Mouse (Mus musculus) heart, postnatal 14 days (tissue): ENCODE measurements around the gene Angptl6. TPM values are rescaled to one million over a fixed set of nuclear protein-coding genes. Genes with fewer than 3 reads are reported as not detected.
"Not testable (repeated sequence)": the region's sequence is repeated elsewhere in the genome, so short reads cannot be mapped to it uniquely, and the experiment has no call there.

Experiments used
- DNase-seq, 2 experiments: peaks; one replicate each; pipeline ENCODE4 v3.0.0; 2021 to 2022
- intact Hi-C: fragments of 180-260 bp; cut with DNase I; formaldehyde crosslinking; loops from one replicate; pipeline ENCODE4 v1.15.1; 2025
- microRNA-seq, 2 experiments: library from miRNA; unstranded; fragments of <30 nt; microRNA quantifications; one replicate each; pipeline ENCODE4 v1.2.0; 2021 to 2022
- total RNA-seq, 2 experiments: library from RNA; stranded (reverse); gene quantifications; 2 replicates each; pipeline ENCODE4 v1.2.3; 2021

Gene Angptl6
- total RNA-seq, 2 experiments from 2014 or later = 1.9 TPM

DNA sequence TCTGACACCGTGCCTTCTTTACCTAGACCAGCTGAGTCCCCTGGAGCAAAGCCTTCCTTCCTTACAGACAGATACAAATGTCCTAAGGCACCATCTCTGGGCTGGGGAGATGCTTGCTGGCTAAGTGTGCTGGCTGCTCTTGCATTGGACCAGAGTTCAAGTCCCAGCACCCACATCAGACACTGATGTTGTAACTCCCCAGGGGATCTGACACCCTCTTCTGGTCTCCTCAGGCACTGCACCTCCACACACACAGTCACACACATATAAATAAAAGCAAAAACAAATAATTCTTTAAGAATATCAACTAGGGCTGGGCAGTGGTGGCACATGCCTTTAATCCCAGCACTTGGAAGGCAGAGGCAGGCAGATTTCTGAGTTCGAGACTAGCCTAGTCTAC lies 29.3 kb downstream of the Angptl6 start:
- no peak for DNase-seq
- intact Hi-C loops = no loop called here

- intact Hi-C loops = no loop called here
- peak in 1 of 2 experiments; percentile 28 for DNase-seq
Measured at GRCm38 (mm10) chr9:20842670-20843069, 36.9 kb downstream of the Angptl6 start.

DNA sequence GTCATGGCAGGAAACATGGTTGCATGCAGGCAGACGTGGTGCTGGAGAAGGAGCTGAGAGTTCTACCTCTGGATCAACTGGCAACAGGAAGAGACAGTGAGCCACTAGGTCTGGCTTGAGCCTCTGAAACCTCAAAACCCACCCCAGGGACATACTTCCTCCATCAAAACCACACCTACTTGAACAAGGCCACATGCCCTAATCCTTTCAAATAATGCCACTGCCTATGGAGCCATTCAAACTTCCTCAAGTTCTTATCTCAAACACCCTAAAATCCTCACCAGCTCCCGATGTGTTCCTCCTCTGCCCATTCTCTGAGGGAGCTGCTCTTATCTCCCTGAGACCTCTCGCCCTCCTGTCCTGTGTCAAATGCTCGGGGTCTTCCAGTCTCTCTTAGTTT lies 37.3 kb downstream of the Angptl6 start:
- intact Hi-C loops = no loop called here
- DNase-seq = no peak

- no peak for DNase-seq
- intact Hi-C loops = loop anchor here (10.0 kb wide), 1 partner anchor 374 kb away; the partner anchor contains the start of gene Zfp26
Measured at GRCm38 (mm10) chr9:20838931-20839330, 40.6 kb downstream of the Angptl6 start.

- intact Hi-C loops = loop anchor here (10.0 kb wide), 1 partner anchor 373 kb away; the partner anchor contains the start of gene Zfp26
- DNase-seq = no peak
Measured at GRCm38 (mm10) chr9:20837184-20837947, 42.2 kb downstream of the Angptl6 start.

- intact Hi-C loops = loop anchor here (10.0 kb wide), 1 partner anchor 371 kb away; the partner anchor contains the start of gene Zfp26
- DNase-seq = not testable (repeated sequence)
Measured at GRCm38 (mm10) chr9:20835431-20835954, 44.0 kb downstream of the Angptl6 start.

DNA sequence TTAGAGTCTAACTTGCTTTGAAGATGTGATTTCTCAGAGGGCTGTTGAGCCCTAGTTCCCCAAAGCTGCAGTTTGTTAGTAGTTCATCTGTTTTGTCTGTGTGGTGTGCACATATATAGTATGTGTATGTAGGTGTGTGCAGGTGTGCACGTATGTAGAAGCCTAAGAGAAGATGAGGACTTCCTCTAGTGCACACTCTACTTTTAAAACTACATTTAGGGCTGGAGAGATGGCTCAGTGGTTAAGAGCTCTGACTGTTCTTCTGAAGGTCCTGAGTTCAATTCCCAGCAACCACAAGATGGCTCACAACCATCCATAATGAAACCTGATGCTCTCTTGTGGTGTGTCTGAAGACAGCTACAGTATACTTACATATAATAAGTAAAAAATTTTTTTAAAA lies 44.6 kb downstream of the Angptl6 start:
- intact Hi-C loops = loop anchor here (5.0 to 10.0 kb wide), 2 partner anchors 173 to 370 kb away; partner anchors contain the start of gene Zfp26
- no peak for DNase-seq

- intact Hi-C loops = loop anchor here (1.0 to 10.0 kb wide), 3 partner anchors 91 to 366 kb away; partner anchors contain the start of gene Zfp26
- DNase-seq = peak; percentile 98 to 99
Measured at GRCm38 (mm10) chr9:20830901-20831643, 48.5 kb downstream of the Angptl6 start.

DNA sequence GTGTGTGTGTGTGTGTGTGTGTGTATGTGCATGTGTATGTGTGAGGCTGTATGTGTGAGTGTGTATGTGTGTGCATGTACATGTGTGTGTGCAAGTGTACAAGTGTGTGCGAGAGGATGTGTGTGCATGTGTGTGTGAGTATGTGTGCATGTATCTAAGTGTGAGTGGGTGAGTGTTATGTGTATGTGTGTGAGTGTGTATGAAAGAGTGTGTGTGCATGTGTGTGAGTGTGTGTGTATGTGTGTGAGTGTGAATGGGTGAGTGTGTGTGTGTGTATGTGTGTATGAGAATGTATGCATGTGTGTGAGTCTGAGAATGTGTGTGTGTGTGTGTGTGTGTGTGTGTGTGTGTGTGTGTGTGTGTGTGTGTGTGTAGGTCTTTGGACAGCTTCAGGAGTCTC lies 51.4 kb downstream of the Angptl6 start:
- intact Hi-C loops = no loop called here
- DNase-seq = no peak

- intact Hi-C loops = no loop called here
- peak; percentile 32 to 45 for DNase-seq
Measured at GRCm38 (mm10) chr9:20825781-20826180, 53.7 kb downstream of the Angptl6 start.

Small RNAs within 50 kb of the gene (microRNA-seq; reads per million reads assigned to microRNA genes)
- 0.27 to 0.60 reads per million in 2 experiments for gene Mir7081

Other genes with a start within 250 kb of the Angptl6 start
- gene Ubl5, start 236.8 kb downstream of the Angptl6 start, total RNA-seq = 100 to 1,000 TPM; 226 to 229 TPM
- 10 to 100 TPM; 12.4 to 16.8 TPM for gene Fbxl12, start 235.0 kb downstream of the Angptl6 start, total RNA-seq
- gene Pin1, start 227.6 kb downstream of the Angptl6 start, total RNA-seq = 10 to 100 TPM; 17.7 to 17.8 TPM
- gene Olfm2, start 133.4 kb downstream of the Angptl6 start, total RNA-seq = under 1 TPM; 0.29 to 0.41 TPM
- 10 to 100 TPM; 31.8 to 33.2 TPM for gene Col5a3, start 64.7 kb downstream of the Angptl6 start, total RNA-seq
- gene Rdh8, start 61.2 kb downstream of the Angptl6 start, total RNA-seq = not detected
- 1 to 10 TPM; 4.6 to 5.0 TPM for gene A230050P20Rik, start 11.1 kb downstream of the Angptl6 start, total RNA-seq
- 1 to 10 TPM; 7.2 to 9.3 TPM for gene Ppan, start 8.4 kb upstream of the Angptl6 start, total RNA-seq
- 10 to 100 TPM; 93.5 to 99.7 TPM for gene Eif3g, start 18.9 kb upstream of the Angptl6 start, total RNA-seq
- gene Dnmt1, start 80.2 kb upstream of the Angptl6 start, total RNA-seq = 10 to 100 TPM; 13.6 to 18.7 TPM
- gene S1pr2, start 97.1 kb upstream of the Angptl6 start, total RNA-seq = 1 to 10 TPM; 5.4 to 6.9 TPM
- gene Mrpl4, start 123.0 kb upstream of the Angptl6 start, total RNA-seq = 100 to 1,000 TPM; 116 to 123 TPM
- gene Icam1, start 136.3 kb upstream of the Angptl6 start, total RNA-seq = 10 to 100 TPM in 1 of 2 experiments, 1 to 10 TPM in 1; 8.5 to 10.1 TPM
- under 1 TPM; 0.37 to 0.38 TPM for gene Icam4, start 149.6 kb upstream of the Angptl6 start, total RNA-seq
- under 1 TPM in 1 of 2 experiments, not detected in 1; 0.12 TPM for gene Icam5, start 152.3 kb upstream of the Angptl6 start, total RNA-seq
- gene Zglp1, start 187.4 kb upstream of the Angptl6 start, total RNA-seq = not detected
- under 1 TPM; 0.26 to 0.39 TPM for gene Gm49373, start 193.4 kb upstream of the Angptl6 start, total RNA-seq
- gene Fdx1l, start 193.9 kb upstream of the Angptl6 start, total RNA-seq = 10 to 100 TPM; 25.4 to 26.8 TPM
- 1 to 10 TPM in 1 of 2 experiments, under 1 TPM in 1; 0.68 to 1.8 TPM for gene Gm38431, start 212.3 kb upstream of the Angptl6 start, total RNA-seq
- gene Raver1, start 212.3 kb upstream of the Angptl6 start, total RNA-seq = 10 to 100 TPM; 27.4 to 31.2 TPM